Mouse (Mus musculus): ENCODE measurements around the gene Pten. TPM values are rescaled to one million over a fixed set of nuclear protein-coding genes. Genes with fewer than 3 reads are reported as not detected.

The Pten gene
- total and polyA plus RNA-seq, 3 experiments: 24.1 to 41.5 (median 36.8) TPM

DNA sequence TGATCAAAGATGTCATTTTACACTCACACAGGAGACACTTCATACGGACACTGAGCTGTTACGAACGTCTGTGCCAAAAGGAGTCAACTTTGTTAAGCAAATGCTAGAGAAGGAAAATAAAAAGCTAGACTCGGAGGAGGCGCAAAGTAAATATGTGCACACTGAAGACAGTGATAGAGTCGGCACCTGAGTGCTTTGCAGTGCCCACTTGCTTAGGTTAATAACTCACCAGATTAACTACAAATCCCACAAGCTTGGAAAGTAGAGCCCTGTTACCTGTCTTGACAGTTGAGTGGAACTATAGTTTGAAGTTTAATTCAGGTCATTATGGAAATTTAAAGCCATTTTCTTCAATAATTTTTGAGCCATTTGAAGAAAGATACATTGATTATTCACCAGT is 51.4 kb downstream of the Pten start:
- no peak for DNase-seq (ENCODE audit: extremely low read depth)
- dilution Hi-C loops (cut with MboI; ENCODE audit: extremely low pct_ligation_motif_present, extremely low pct_unique_long_range_greater_than_20kb, low sequenced_read_pairs): no loop called here
- H3K4me3 ChIP-seq (replicated peaks in 1 of 3; ENCODE audit: low read depth in 2 of 3, low read length in 2 of 3, poor library complexity in 1 of 3): no peak overlapping the region
- no peaks in the 10 kb centered on the region for H3K9me3 ChIP-seq (replicated peaks; ENCODE audit: low read length)
- H3K36me3 ChIP-seq (replicated peaks in 1 of 2; ENCODE audit: control insufficient read depth in 1 of 2, insufficient read depth in 1 of 2, low read length in 1 of 2): peaks cover 17 to 68% of the 10 kb centered on the region in 2 experiments
- no peak overlapping the region for H3K27ac ChIP-seq (ENCODE audit: insufficient read depth, low read depth)
- H3K9ac ChIP-seq (ENCODE audit: insufficient read depth, low read depth): no peak overlapping the region
- H3K4me1 ChIP-seq (ENCODE audit: control insufficient read depth in 1 of 2, insufficient read depth in 2 of 2): peaks cover 9 to 37% of the 10 kb centered on the region in 2 experiments; a peak in 3 of 4 replicates
- no peak overlapping the region for H3K4me2 ChIP-seq (ENCODE audit: insufficient read depth, low read depth, poor library complexity, severe bottlenecking)
- no peaks in the 10 kb centered on the region for H3K27me3 ChIP-seq (replicated peaks)
- in situ Hi-C loops (cut with MboI; ENCODE audit: low pct_ligation_motif_present, low pct_unique_long_range_greater_than_20kb, low sequenced_read_pairs): no loop called here
- peaks cover 36% of the 10 kb centered on the region for H3K79me2 ChIP-seq (replicated peaks; ENCODE audit: control insufficient read depth, extremely low read depth, insufficient read depth, poor library complexity, severe bottlenecking)
- no peak for TF ChIP-seq UBTF (IDR thresholded peaks at IDR 0.05; ENCODE audit: low read depth, low read length)
- TF ChIP-seq USF2 (conservative IDR thresholded peaks at IDR 0.05; ENCODE audit: low read depth, low read length): no peak
- no peak for TF ChIP-seq USF1 (IDR thresholded peaks at IDR 0.05; ENCODE audit: low read depth, low read length)
- no peak for TF ChIP-seq CHD1 (IDR thresholded peaks at IDR 0.05; ENCODE audit: low read depth, low read length)
- no peak for TF ChIP-seq MEF2A (IDR thresholded peaks at IDR 0.05; ENCODE audit: borderline replicate concordance, low read depth, low read length)

GRCm38 (mm10) chr19:32809117-32809516 is 51.8 kb downstream of the Pten start:
- H3K4me1 ChIP-seq (ENCODE audit: control insufficient read depth in 1 of 2, insufficient read depth in 2 of 2): peaks cover 9 to 37% of the 10 kb centered on the region in 2 experiments; a peak in 3 of 4 replicates
- H3K27me3 ChIP-seq (replicated peaks): no peaks in the 10 kb centered on the region
- peaks cover 36% of the 10 kb centered on the region for H3K79me2 ChIP-seq (replicated peaks; ENCODE audit: control insufficient read depth, extremely low read depth, insufficient read depth, poor library complexity, severe bottlenecking)
- TF ChIP-seq SIN3A (IDR thresholded peaks at IDR 0.05; ENCODE audit: low read length) (no peak), BHLHE40 (IDR thresholded peaks at IDR 0.05; ENCODE audit: low read depth, low read length) (no peak), TBP (conservative IDR thresholded peaks at IDR 0.05; ENCODE audit: low read depth, low read length) (no peak), TCF12 (IDR thresholded peaks at IDR 0.05; ENCODE audit: low read depth, low read length) (no peak), CHD2 (IDR thresholded peaks at IDR 0.05; ENCODE audit: low read length) (no peak), PAX5 (IDR thresholded peaks at IDR 0.05; ENCODE audit: low read length) (no peak), JUN (IDR thresholded peaks at IDR 0.05; ENCODE audit: insufficient read depth, low read depth, low read length) (no peak), ZC3H11A (IDR thresholded peaks at IDR 0.05; ENCODE audit: low read depth, low read length) (no peak)
- no peak for DNase-seq (ENCODE audit: extremely low read depth)
- H3K4me3 ChIP-seq (replicated peaks in 1 of 3; ENCODE audit: low read depth in 2 of 3, low read length in 2 of 3, poor library complexity in 1 of 3): no peak overlapping the region
- H3K27ac ChIP-seq (ENCODE audit: insufficient read depth, low read depth): no peak overlapping the region
- dilution Hi-C loops (cut with MboI; ENCODE audit: extremely low pct_ligation_motif_present, extremely low pct_unique_long_range_greater_than_20kb, low sequenced_read_pairs): no loop called here
- H3K36me3 ChIP-seq (replicated peaks in 1 of 2; ENCODE audit: control insufficient read depth in 1 of 2, insufficient read depth in 1 of 2, low read length in 1 of 2): peaks cover 16 to 68% of the 10 kb centered on the region in 2 experiments
- in situ Hi-C loops (cut with MboI; ENCODE audit: low pct_ligation_motif_present, low pct_unique_long_range_greater_than_20kb, low sequenced_read_pairs): no loop called here
- H3K9me3 ChIP-seq (replicated peaks; ENCODE audit: low read length): no peaks in the 10 kb centered on the region
- H3K9ac ChIP-seq (ENCODE audit: insufficient read depth, low read depth): no peak overlapping the region
- H3K4me2 ChIP-seq (ENCODE audit: insufficient read depth, low read depth, poor library complexity, severe bottlenecking): no peak overlapping the region

GRCm38 (mm10) chr19:32818759-32819158 is 61.5 kb downstream of the Pten start:
- no peaks in the 10 kb centered on the region for H3K27me3 ChIP-seq (replicated peaks)
- no peaks in the 10 kb centered on the region for H3K9me3 ChIP-seq (replicated peaks; ENCODE audit: low read length)
- no peak overlapping the region for H3K9ac ChIP-seq (ENCODE audit: insufficient read depth, low read depth)
- no peak overlapping the region for H3K27ac ChIP-seq (ENCODE audit: insufficient read depth, low read depth)
- H3K4me3 ChIP-seq (replicated peaks in 1 of 3; ENCODE audit: low read depth in 2 of 3, low read length in 2 of 3, poor library complexity in 1 of 3): no peak overlapping the region
- in situ Hi-C loops (cut with MboI; ENCODE audit: low pct_ligation_motif_present, low pct_unique_long_range_greater_than_20kb, low sequenced_read_pairs): no loop called here
- peaks cover 0 to 17% of the 10 kb centered on the region in 2 experiments; a peak in 2 of 4 replicates for H3K4me1 ChIP-seq (ENCODE audit: control insufficient read depth in 1 of 2, insufficient read depth in 2 of 2)
- H3K4me2 ChIP-seq (ENCODE audit: insufficient read depth, low read depth, poor library complexity, severe bottlenecking): no peak overlapping the region
- H3K36me3 ChIP-seq (replicated peaks in 1 of 2; ENCODE audit: control insufficient read depth in 1 of 2, insufficient read depth in 1 of 2, low read length in 1 of 2): peaks cover 23 to 51% of the 10 kb centered on the region in 2 experiments
- dilution Hi-C loops (cut with MboI; ENCODE audit: extremely low pct_ligation_motif_present, extremely low pct_unique_long_range_greater_than_20kb, low sequenced_read_pairs): no loop called here
- peaks cover under 1% of the 10 kb centered on the region; the same call in 1 of the 2 replicates for H3K79me2 ChIP-seq (replicated peaks; ENCODE audit: control insufficient read depth, extremely low read depth, insufficient read depth, poor library complexity, severe bottlenecking)
- DNase-seq (ENCODE audit: extremely low read depth): peak; percentile 45
- no peak for TF ChIP-seq MAFK (IDR thresholded peaks at IDR 0.05; ENCODE audit: insufficient replicate concordance, low read length)
- TF ChIP-seq BHLHE40 (IDR thresholded peaks at IDR 0.05; ENCODE audit: low read depth, low read length): no peak
- TF ChIP-seq ELF1 (IDR thresholded peaks at IDR 0.05; ENCODE audit: low read depth, low read length): no peak
- TF ChIP-seq POLR2AphosphoS2 (IDR thresholded peaks at IDR 0.05; ENCODE audit: low read depth, low read length): no peak
- TF ChIP-seq CHD1 (IDR thresholded peaks at IDR 0.05; ENCODE audit: low read depth, low read length): no peak
- TF ChIP-seq JUN (IDR thresholded peaks at IDR 0.05; ENCODE audit: insufficient read depth, low read depth, low read length): no peak
- TF ChIP-seq SMC3 (IDR thresholded peaks at IDR 0.05; ENCODE audit: low read depth, low read length): no peak
- TF ChIP-seq KAT2A (IDR thresholded peaks at IDR 0.05; ENCODE audit: insufficient replicate concordance, low read length): no peak
- no peak for TF ChIP-seq CHD2 (IDR thresholded peaks at IDR 0.05; ENCODE audit: low read length)
- TF ChIP-seq E2F4 (IDR thresholded peaks at IDR 0.05; ENCODE audit: insufficient replicate concordance, low read depth, low read length): no peak
- TF ChIP-seq RAD21 (IDR thresholded peaks at IDR 0.05; ENCODE audit: low read depth, low read length): no peak
- TF ChIP-seq ZNF384 (IDR thresholded peaks at IDR 0.05; ENCODE audit: low read depth, low read length): no peak
- TF ChIP-seq TCF12 (IDR thresholded peaks at IDR 0.05; ENCODE audit: low read depth, low read length): no peak
- no peak for TF ChIP-seq ZKSCAN1 (IDR thresholded peaks at IDR 0.05; ENCODE audit: borderline replicate concordance, low read depth, low read length)
